Mouse (Mus musculus): ENCODE results near the gene Tfdp2. TPM values are rescaled to one million over a fixed set of nuclear protein-coding genes. Genes with fewer than 3 reads are reported as not detected.

Tfdp2 gene
- total RNA-seq, 2 experiments from 2014 or later: 75.3 to 89.2 TPM

DNA sequence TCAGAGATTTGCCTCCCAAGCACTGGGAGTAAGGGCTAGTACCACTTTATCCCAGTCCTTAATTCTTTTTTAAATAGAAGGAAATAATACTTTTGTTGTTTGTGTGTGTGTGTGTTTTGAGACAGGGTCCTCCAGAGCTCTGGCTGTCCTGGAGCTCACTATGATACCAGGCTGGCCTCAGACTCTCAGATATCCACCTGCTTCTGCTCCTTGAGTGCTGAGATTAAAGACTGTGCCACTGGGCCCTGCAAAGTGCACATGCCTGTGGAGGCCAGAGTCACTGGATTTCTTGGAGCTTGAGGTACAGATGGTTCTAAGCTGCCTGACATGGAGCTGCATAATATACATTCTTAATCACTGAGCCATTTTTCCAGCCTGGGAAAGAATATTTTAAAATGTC is 32.2 kb downstream of the Tfdp2 start:
- no peak for DNase-seq

- no peak for DNase-seq
Measured at GRCm38 (mm10) chr9:96230271-96230670, 34.2 kb downstream of the Tfdp2 start.

DNA sequence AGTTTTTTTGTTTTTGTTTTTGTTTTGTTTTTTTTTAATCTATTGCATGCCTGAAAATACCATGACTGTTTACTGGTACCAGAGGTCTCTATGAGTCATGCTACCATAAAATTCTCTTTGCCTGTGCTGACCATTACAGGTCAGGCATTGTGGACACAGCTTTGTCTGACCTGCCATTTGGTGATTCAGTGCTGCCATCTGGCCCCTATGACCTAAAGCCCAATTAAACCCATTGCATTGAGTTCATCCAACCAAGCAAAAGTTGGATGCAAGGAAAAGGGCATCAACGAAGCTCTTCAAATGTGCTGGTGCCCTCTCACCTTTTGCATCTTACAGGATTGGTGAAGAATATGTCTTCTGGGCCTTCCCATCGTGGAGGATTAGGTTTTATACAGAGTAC is 39.4 kb downstream of the Tfdp2 start:
- DNase-seq: no peak

DNA sequence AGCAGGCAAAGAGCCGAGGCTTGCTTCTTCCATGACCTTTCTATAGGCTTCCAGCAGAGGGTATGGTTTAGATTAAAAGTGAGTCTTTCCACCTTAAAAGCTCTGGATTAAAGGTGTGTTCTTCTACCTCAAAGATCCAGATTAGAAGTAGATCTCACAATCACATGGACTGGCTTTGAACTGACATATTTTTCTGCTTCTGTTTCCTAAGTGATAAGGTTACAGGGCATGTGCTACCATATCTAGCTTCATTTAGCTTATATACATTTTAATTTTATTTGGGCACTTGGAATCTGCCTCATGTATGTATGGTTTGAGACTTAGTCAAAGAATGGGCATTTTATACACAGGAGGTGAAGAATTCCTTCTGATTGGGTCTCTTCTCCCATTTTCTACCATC is 41.3 kb downstream of the Tfdp2 start:
- no peak for DNase-seq

- DNase-seq: no peak
Measured at GRCm38 (mm10) chr9:96238286-96238685, 42.2 kb downstream of the Tfdp2 start.

- peak; percentile 13 to 15 for DNase-seq
Measured at GRCm38 (mm10) chr9:96241134-96242097, 45.3 kb downstream of the Tfdp2 start.

- no peak for DNase-seq
Measured at GRCm38 (mm10) chr9:96243915-96244314, 47.8 kb downstream of the Tfdp2 start.

- no peak for DNase-seq
Measured at GRCm38 (mm10) chr9:96254812-96255211, 58.7 kb downstream of the Tfdp2 start.

GRCm38 (mm10) chr9:96258478-96258877 is 62.4 kb downstream of the Tfdp2 start:
- DNase-seq: peak; percentile 17 to 28

GRCm38 (mm10) chr9:96259017-96259512 is 63.0 kb downstream of the Tfdp2 start:
- DNase-seq: peak; percentile 9 to 54

GRCm38 (mm10) chr9:96259753-96260520 is 63.9 kb downstream of the Tfdp2 start:
- peak in 1 of 2 experiments; percentile 15 for DNase-seq

GRCm38 (mm10) chr9:96261101-96261500 is 65.0 kb downstream of the Tfdp2 start:
- DNase-seq: no peak

- DNase-seq: no peak
Measured at GRCm38 (mm10) chr9:96261980-96262379, 65.9 kb downstream of the Tfdp2 start.

DNA sequence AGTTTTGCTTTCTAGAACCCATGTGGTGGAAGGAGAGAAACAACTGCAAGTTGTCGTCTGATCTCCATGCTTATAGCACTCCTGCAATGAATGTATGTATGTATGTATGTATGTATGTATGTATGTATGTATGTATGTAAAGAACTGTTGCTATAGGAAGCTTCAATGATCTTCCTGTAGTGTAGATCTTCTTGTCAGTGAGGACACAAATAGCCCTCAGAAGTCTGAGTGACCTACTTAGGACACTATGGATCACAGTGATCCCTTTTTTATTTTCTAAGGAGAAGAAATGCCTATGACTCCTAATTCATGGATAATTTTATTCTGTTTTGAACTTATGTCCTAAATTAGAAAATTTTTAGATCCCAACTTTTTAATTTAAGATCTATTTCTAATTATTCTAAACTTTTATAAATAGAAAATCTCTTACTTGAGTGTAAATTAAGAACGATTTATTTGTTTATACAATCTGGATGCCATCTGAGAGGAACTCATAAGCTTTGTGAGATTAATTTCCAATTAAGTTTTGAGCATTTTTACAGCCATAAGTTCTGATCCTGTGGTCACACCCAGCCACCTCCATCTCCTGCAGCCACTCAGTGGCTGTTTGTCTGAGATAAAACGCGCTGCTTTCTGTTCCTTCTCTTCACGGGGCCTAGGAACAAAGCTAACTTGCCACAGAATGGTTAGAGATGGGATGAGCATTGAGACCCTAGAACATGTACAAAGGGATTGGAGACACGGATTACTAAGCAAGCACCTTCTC is 70.9 kb downstream of the Tfdp2 start:
- DNase-seq: no peak

DNA sequence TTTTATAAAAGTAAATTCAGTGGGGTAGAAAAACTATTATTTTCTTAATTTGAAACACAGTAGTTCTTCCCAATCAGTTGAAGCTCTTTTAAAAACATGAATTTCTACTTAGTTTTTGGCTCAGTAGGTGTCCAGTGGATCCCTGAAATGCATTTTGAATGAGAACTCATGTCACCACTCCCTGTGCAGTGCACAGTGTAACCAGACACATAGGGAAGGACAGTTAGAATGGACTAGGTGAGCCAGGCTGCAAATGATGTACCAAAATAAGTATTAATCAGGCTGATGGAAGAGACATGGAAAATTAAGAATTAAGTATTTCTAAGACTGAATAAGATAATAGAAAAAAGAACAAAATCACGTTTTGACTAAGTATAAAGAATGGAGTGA is 71.5 kb downstream of the Tfdp2 start:
- no peak for DNase-seq

DNA sequence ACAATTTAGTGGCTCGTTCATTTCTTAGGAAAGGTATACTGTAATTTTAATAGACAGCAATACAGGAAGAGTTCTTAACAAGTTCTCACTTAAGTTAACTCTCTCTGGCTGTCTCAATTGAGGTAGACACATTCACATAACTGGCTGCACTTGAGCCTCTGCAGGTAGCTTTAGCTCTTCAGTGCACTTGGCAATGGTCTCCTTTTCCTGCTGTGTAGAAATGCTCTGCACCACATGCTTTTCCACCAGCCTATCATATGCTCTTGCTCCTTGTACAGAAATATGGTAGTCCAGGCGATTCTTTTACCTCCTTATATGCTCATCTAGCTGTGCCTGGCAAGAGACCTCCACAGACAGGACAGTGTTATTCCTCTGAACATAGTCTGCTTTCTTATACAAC is 73.7 kb downstream of the Tfdp2 start:
- DNase-seq: no peak

- DNase-seq: no peak
Measured at GRCm38 (mm10) chr9:96275543-96275942, 79.5 kb downstream of the Tfdp2 start.

- DNase-seq: no peak
Measured at GRCm38 (mm10) chr9:96281497-96281896, 85.4 kb downstream of the Tfdp2 start.

DNA sequence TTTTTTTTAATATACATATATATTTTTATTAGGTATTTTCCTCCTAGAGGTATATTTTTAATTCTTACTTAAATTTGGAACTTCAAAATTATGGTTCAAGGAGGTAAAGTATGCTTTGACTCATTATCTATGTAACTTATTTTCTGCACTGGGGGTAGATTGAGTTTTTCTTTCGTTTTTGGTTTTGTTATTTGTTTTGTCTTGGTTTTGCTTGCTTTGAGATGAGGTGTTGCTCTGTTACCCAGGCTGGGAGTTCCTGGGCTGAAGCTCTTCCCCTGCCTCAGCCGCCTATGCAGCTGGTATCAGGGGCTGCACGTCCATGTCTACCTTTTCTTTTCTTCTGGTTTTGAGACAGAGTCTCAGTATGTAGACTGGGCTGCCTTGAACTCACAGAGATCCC is 86.0 kb downstream of the Tfdp2 start:
- no peak for DNase-seq

GRCm38 (mm10) chr9:96284916-96285315 is 88.8 kb downstream of the Tfdp2 start:
- DNase-seq: no peak

- DNase-seq: no peak
Measured at GRCm38 (mm10) chr9:96292144-96292543, 96.1 kb downstream of the Tfdp2 start.

DNA sequence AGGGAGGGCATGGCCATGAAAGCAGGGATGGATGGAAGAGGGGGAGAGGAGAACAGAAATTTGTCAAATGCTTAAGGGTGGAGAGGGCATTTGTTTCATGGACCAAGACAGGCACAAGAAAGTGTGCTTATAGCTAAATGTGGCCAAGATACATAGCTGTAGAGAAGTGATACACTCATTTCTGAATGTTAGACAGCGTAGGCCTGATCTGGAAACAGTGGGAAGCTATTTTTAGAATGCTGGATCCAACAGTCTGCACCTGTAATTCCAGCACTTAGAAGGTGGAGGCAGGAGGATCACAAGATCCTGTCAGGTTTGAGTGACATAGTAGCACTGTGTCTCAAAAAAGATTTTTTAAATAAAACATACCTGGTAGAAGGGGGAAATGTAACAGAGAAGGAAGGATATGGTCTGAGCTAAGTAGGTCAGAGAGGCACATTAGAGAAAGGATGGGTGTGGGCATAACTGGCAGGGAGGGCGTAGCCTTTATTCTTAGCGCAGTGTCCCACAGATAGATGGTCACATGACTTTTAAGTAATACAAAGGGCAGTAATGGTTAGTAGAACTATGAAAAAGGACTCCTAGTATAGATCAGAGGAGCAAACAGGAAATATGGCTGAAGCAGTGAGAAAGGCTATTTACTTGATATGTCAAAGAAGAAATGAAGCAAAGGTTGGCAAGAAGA is 103.4 kb downstream of the Tfdp2 start:
- no peak for DNase-seq

All from heart, adult 18-20 months (tissue).